Mouse (Mus musculus): Measurements from ENCODE around the gene Sft2d2. TPM values are rescaled to one million over a fixed set of nuclear protein-coding genes. Genes with fewer than 3 reads are reported as not detected.

Gene Sft2d2
- polyA plus RNA-seq, 1 experiment from 2014 or later = 14.2 TPM

Other genes starting within 250 kb of the Sft2d2 start
- 0.21 TPM in 1 of 2 replicates, not detected in the other for gene Tbx19, start 33.7 kb downstream of the Sft2d2 start, polyA plus RNA-seq (2014; fragmentation: Nextera tagmentation; extraction: Ambion mirVana)
- 116 and 120 TPM in 2 replicates for gene Tiprl, start 42.6 kb upstream of the Sft2d2 start, polyA plus RNA-seq (2014; fragmentation: Nextera tagmentation; extraction: Ambion mirVana)
- 2.0 and 2.2 TPM in 2 replicates for gene Gpr161, start 101.4 kb upstream of the Sft2d2 start, polyA plus RNA-seq (2014; fragmentation: Nextera tagmentation; extraction: Ambion mirVana)